Mouse (Mus musculus): ENCODE data around the gene Slc39a2. TPM values are rescaled to one million over a fixed set of nuclear protein-coding genes. Genes with fewer than 3 reads are reported as not detected.

Gene Slc39a2
- polyA plus RNA-seq (2012) = 0.10 TPM in 1 of 2 replicates, not detected in the other

DNA sequence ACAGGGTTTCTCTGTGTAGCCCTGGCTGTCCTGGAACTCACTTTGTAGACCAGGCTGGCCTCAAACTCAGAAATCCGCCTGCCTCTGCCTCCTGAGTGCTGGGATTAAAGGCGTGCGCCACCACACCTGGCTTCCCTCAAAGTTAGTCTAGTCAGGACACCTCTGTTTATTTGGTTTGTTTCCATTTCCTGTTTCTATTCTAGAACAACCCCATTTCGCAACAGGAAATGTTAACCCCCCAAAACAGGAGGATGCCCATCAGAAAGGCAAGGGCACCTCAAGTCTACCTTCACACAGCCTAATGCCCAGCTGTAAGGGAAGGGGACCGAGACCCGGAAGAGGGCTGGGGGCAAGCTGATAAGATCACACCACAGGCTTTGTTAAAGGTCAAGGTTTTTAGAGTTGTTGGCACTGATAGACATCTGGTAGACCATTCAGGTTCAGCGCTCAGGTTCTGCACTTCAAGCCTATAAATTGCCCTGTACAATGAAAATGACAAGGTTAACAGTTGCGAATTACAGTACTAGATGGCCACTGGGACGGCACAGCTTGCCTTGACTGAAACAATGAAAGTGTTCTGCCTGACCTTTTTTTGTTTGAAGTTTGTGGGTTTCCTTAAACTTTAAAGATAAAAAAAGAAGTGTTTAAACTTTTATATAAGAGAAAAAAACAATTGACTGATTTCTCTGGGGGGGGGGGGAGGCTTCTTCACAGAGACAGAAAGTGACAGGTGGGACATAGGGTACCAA, at the start of gene Slc39a2:
Gene Slc39a2 (plus strand): TSS at position 699 of the 749 bp plus-strand sequence.

GRCm38 (mm10) chr14:51853399-51853798, 39.3 kb upstream of the Slc39a2 start, which contains the start of gene Ear6:
TSS of gene Ear6 (plus strand) at chr14:51853699.

DNA sequence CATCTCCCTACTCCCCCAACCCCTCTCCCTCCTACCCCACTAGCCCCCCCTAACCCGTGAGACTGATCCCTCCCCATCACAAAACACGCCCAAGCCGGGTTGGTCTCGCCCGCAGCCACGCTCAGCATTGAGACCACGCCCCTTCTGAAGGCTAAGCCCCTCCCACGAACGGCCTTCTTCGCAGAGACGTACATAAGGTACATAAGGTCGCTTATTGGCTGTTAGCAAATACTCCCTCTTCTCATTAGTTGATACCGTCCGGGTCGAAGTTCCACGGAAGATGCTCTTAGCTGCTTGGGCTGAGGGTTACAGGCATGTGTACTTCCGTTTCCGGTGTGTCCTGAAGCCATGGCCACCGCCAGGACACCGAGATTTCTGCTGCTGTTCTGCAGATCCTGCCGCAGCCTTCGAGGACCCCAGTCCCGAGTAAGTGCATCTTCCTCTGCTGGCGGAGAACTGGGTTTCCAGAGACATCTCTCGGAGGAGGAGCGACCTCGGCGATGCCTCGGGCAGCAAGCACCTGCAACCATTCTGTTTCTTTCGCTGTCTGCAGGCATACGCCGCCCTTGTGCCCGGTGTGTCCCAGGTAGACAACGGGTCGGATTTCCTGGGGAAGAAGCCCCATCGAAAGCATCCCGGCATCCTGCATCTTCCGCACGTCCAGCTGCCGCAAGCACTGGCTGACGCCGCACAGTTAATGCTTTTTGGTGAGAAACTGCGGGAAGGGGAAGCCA, 7.9 kb upstream of the Slc39a2 start, which contains the start of gene Mettl17:
Gene Mettl17 (plus strand): TSS at position 245 of the 734 bp plus-strand sequence.

GRCm38 (mm10) chr14:51913960-51914762, 21.5 kb downstream of the Slc39a2 start, which contains the start of gene Ndrg2:
TSS of gene Ndrg2 (minus strand) at chr14:51914158.

GRCm38 (mm10) chr14:51918125-51918524, 25.4 kb downstream of the Slc39a2 start, which contains the start of gene Tppp2:
TSS of gene Tppp2 (plus strand) at chr14:51918425.

DNA sequence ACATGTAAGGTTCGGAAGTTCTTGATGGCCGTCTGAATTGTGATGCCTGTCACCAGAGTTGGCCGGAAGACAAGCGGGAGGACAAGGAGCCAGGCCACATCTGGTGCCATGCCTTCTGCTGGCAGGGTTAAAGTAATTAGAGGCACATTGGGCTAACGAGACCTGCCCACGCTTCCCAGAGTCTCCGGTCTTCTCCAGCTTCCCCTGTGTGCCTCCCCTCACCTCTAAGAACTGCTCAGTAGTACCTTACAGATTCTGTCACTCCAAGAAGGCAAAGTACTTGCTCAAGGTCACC, 29.8 kb downstream of the Slc39a2 start, which contains the start of gene Rnase13:
Gene Rnase13 (minus strand): TSS at position 203 of the 295 bp plus-strand sequence.

Other genes starting within 250 kb of the Slc39a2 start
- not detected in 2 replicates for gene Gm17079, start 197.4 kb upstream of the Slc39a2 start, polyA plus RNA-seq (2012)
- not detected in 2 replicates for gene Gm5800, start 175.7 kb upstream of the Slc39a2 start, polyA plus RNA-seq (2012)
- not detected in 2 replicates for gene Ang4, start 119.3 kb upstream of the Slc39a2 start, polyA plus RNA-seq (2012)
- gene AY358078, start 92.8 kb upstream of the Slc39a2 start, polyA plus RNA-seq (2012) = not detected in 2 replicates
- 0.27 and 0.76 TPM in 2 replicates for gene Ear6, start 39.2 kb upstream of the Slc39a2 start, polyA plus RNA-seq (2012)
- gene Mettl17, start 8.0 kb upstream of the Slc39a2 start, polyA plus RNA-seq (2012) = 20.5 and 22.8 TPM in 2 replicates
- 22.3 and 24.9 TPM in 2 replicates for gene Ndrg2, start 21.3 kb downstream of the Slc39a2 start, polyA plus RNA-seq (2012)
- not detected in 2 replicates for gene Tppp2, start 25.5 kb downstream of the Slc39a2 start, polyA plus RNA-seq (2012)
- gene Rnase13, start 29.9 kb downstream of the Slc39a2 start, polyA plus RNA-seq (2012) = not detected in 2 replicates
- 40.8 and 45.5 TPM in 2 replicates for gene Arhgef40, start 91.8 kb downstream of the Slc39a2 start, polyA plus RNA-seq (2012)
- 0.35 TPM in 1 of 2 replicates, not detected in the other for gene Tmem253, start 122.8 kb downstream of the Slc39a2 start, polyA plus RNA-seq (2012)
- 109 and 128 TPM in 2 replicates for gene Zfp219, start 127.8 kb downstream of the Slc39a2 start, polyA plus RNA-seq (2012)
- 0.03 TPM in 1 of 2 replicates, not detected in the other for gene Olfr221, start 149.6 kb downstream of the Slc39a2 start, polyA plus RNA-seq (2012)
- 37.0 and 52.0 TPM in 2 replicates for gene Hnrnpc, start 211.1 kb downstream of the Slc39a2 start, polyA plus RNA-seq (2012)
- gene Rpgrip1, start 217.8 kb downstream of the Slc39a2 start, polyA plus RNA-seq (2012) = 2.0 and 3.0 TPM in 2 replicates

All from megakaryocyte-erythroid progenitor cell, adult 5 weeks (primary cell).